Mouse (Mus musculus): Measurements from ENCODE around the gene Myl6. TPM values are rescaled to one million over a fixed set of nuclear protein-coding genes. Genes with fewer than 3 reads are reported as not detected.

Gene Myl6
- polyA plus RNA-seq, 1 experiment from 2014 or later = 1,413 TPM

- peak overlapping the region; percentile 80 for H3K27ac ChIP-seq (ENCODE audit: low read length)
- no peaks in the 10 kb centered on the region for H3K9me3 ChIP-seq (ENCODE audit: low read length)
- peak; percentile 33 for ATAC-seq (ENCODE audit: low FRiP score, low TSS enrichment)
- peak overlapping the region; percentile 82 for H3K9ac ChIP-seq (replicated peaks; ENCODE audit: low read length)
- peak overlapping the region; percentile 100 for H3K4me2 ChIP-seq (replicated peaks; ENCODE audit: low read depth, low read length)
- H3K27me3 ChIP-seq (ENCODE audit: insufficient read depth, low read length) = no peaks in the 10 kb centered on the region
- peak overlapping the region; percentile 84 for H3K4me3 ChIP-seq (ENCODE audit: low read length)
- under 1% methylated on average over 58 of the region's 58 CpGs for WGBS
- H3K36me3 ChIP-seq (ENCODE audit: insufficient read depth, low read length) = peaks cover 7% of the 10 kb centered on the region; the same call in 1 of the 2 replicates
- peaks cover 13% of the 10 kb centered on the region for H3K4me1 ChIP-seq (ENCODE audit: insufficient read depth, low read length)
Observed at GRCm38 (mm10) chr10:128524732-128525662, 31.1 kb upstream of the Myl6 start.

DNA sequence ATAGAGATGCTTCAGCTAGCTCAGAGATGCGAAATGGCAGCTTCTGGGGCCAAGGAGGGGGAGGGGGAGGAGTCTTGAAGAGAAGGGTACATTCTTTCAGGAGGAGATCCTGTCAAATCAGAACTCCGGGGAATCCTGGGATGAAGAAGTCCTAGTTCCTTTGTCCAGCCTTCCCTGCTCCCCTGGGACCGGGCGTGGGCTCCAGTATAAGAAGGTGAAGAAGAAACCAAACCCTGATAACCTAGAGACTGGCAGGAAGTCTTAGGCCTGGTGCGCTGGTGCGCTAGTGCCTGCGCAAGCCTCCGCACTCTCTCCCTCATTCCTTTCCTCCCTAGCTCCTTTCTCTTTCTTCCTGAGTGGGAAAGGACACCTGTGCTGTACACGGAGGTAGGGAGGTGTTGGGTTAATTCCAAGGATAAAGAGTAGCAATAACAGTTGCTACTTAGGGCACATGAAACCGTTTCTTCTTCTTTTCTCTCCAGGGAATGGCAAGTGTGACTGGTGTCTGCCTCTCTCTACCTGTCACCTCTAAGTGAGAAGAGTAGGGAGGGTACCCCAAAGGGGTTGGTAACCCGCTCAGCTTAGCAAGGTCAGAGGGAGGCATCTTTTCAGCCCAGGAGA, 30.3 kb upstream of the Myl6 start:
- no peak overlapping the region for H3K27ac ChIP-seq (ENCODE audit: low read length)
- WGBS = 15% methylated on average over 11 of the region's 11 CpGs

GRCm38 (mm10) chr10:128522351-128522750, 28.4 kb upstream of the Myl6 start:
- Histone ChIP-seq H3K4me1 (ENCODE audit: insufficient read depth, low read length) (peaks cover 13% of the 10 kb centered on the region), H3K27me3 (ENCODE audit: insufficient read depth, low read length) (no peaks in the 10 kb centered on the region; the same call in 1 of the 2 replicates), H3K27ac (ENCODE audit: low read length) (no peak overlapping the region), H3K36me3 (ENCODE audit: insufficient read depth, low read length) (peaks cover 18% of the 10 kb centered on the region; the same call in 1 of the 2 replicates), H3K4me3 (ENCODE audit: low read length) (no peak overlapping the region), H3K9me3 (ENCODE audit: low read length) (no peaks in the 10 kb centered on the region), H3K9ac (replicated peaks; ENCODE audit: low read length) (no peak overlapping the region), H3K4me2 (replicated peaks; ENCODE audit: low read depth, low read length) (no peak overlapping the region)
- WGBS = 75% methylated on average over 6 of the region's 6 CpGs
- ATAC-seq (ENCODE audit: low FRiP score, low TSS enrichment) = no peak

More for the DNA sequence above, 30.3 kb upstream of the Myl6 start:
- Histone ChIP-seq H3K4me1 (ENCODE audit: insufficient read depth, low read length) (peaks cover 13% of the 10 kb centered on the region), H3K36me3 (ENCODE audit: insufficient read depth, low read length) (peaks cover 11% of the 10 kb centered on the region; the same call in 1 of the 2 replicates), H3K4me3 (ENCODE audit: low read length) (peak overlapping the region; percentile 84), H3K27me3 (ENCODE audit: insufficient read depth, low read length) (no peaks in the 10 kb centered on the region), H3K9ac (replicated peaks; ENCODE audit: low read length) (peak overlapping the region; percentile 82), H3K4me2 (replicated peaks; ENCODE audit: low read depth, low read length) (peak overlapping the region; percentile 100), H3K9me3 (ENCODE audit: low read length) (no peaks in the 10 kb centered on the region)
- ATAC-seq (ENCODE audit: low FRiP score, low TSS enrichment) = no peak

DNA sequence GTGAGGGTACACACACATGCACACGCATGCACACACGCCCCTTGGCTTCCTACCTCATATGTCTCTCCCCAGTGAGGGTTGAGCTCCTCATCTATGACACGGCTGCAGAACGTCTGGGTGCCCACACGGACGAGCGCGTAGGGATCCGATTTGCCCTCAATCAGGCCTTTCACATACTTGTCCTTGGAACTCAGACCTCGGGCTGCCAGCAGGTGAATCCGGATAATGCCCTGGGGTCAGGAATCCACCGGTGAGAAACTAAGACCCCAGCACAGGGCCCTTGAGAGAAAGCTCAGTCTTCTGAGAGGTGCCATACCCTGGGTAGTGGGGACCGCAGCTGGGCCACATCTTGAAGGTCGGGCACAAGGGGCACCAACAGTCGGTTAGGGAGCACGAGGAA, 26.6 kb upstream of the Myl6 start:
- 87% methylated on average over 16 of the region's 16 CpGs for WGBS
- no peak overlapping the region for H3K27ac ChIP-seq (ENCODE audit: low read length)
- no peak overlapping the region for H3K4me2 ChIP-seq (replicated peaks; ENCODE audit: low read depth, low read length)
- H3K9ac ChIP-seq (replicated peaks; ENCODE audit: low read length) = no peak overlapping the region
- no peak for ATAC-seq (ENCODE audit: low FRiP score, low TSS enrichment)
- H3K27me3 ChIP-seq (ENCODE audit: insufficient read depth, low read length) = peaks cover 3% of the 10 kb centered on the region; the same call in 1 of the 2 replicates
- no peaks in the 10 kb centered on the region for H3K9me3 ChIP-seq (ENCODE audit: low read length)
- no peak overlapping the region for H3K4me3 ChIP-seq (ENCODE audit: low read length)
- H3K36me3 ChIP-seq (ENCODE audit: insufficient read depth, low read length) = peaks cover 18% of the 10 kb centered on the region; the same call in 1 of the 2 replicates
- H3K4me1 ChIP-seq (ENCODE audit: insufficient read depth, low read length) = peaks cover 14% of the 10 kb centered on the region

- Histone ChIP-seq H3K4me3 (ENCODE audit: low read length) (no peak overlapping the region), H3K27me3 (ENCODE audit: insufficient read depth, low read length) (peaks cover 3% of the 10 kb centered on the region; the same call in 1 of the 2 replicates), H3K9ac (replicated peaks; ENCODE audit: low read length) (no peak overlapping the region), H3K27ac (ENCODE audit: low read length) (no peak overlapping the region), H3K36me3 (ENCODE audit: insufficient read depth, low read length) (peaks cover 18% of the 10 kb centered on the region; the same call in 1 of the 2 replicates), H3K9me3 (ENCODE audit: low read length) (no peaks in the 10 kb centered on the region), H3K4me1 (ENCODE audit: insufficient read depth, low read length) (peaks cover 8% of the 10 kb centered on the region), H3K4me2 (replicated peaks; ENCODE audit: low read depth, low read length) (no peak overlapping the region)
- 82% methylated on average over 7 of the region's 7 CpGs for WGBS
- no peak for ATAC-seq (ENCODE audit: low FRiP score, low TSS enrichment)
Observed at GRCm38 (mm10) chr10:128518833-128519232, 24.9 kb upstream of the Myl6 start.

GRCm38 (mm10) chr10:128516677-128517076, 22.7 kb upstream of the Myl6 start:
- H3K27me3 ChIP-seq (ENCODE audit: insufficient read depth, low read length) = peaks cover 3% of the 10 kb centered on the region; the same call in 1 of the 2 replicates
- no peak overlapping the region for H3K4me2 ChIP-seq (replicated peaks; ENCODE audit: low read depth, low read length)
- no peak overlapping the region for H3K9ac ChIP-seq (replicated peaks; ENCODE audit: low read length)
- peaks cover 25% of the 10 kb centered on the region; the same call in 1 of the 2 replicates for H3K36me3 ChIP-seq (ENCODE audit: insufficient read depth, low read length)
- no peaks in the 10 kb centered on the region for H3K9me3 ChIP-seq (ENCODE audit: low read length)
- H3K27ac ChIP-seq (ENCODE audit: low read length) = no peak overlapping the region
- H3K4me3 ChIP-seq (ENCODE audit: low read length) = no peak overlapping the region
- WGBS = 38% methylated on average over 6 of the region's 6 CpGs
- H3K4me1 ChIP-seq (ENCODE audit: insufficient read depth, low read length) = peaks cover 7% of the 10 kb centered on the region; the same call in 1 of the 2 replicates
- ATAC-seq (ENCODE audit: low FRiP score, low TSS enrichment) = 0 out of 2 replicates have a peak, but pooled peaks have one; percentile 42

- H3K27ac ChIP-seq (ENCODE audit: low read length) = no peak overlapping the region
- H3K36me3 ChIP-seq (ENCODE audit: insufficient read depth, low read length) = peaks cover 27% of the 10 kb centered on the region; the same call in 1 of the 2 replicates
- H3K9me3 ChIP-seq (ENCODE audit: low read length) = no peaks in the 10 kb centered on the region
- H3K27me3 ChIP-seq (ENCODE audit: insufficient read depth, low read length) = peaks cover 3% of the 10 kb centered on the region; the same call in 1 of the 2 replicates
- H3K4me1 ChIP-seq (ENCODE audit: insufficient read depth, low read length) = peaks cover 7% of the 10 kb centered on the region; the same call in 1 of the 2 replicates
- peak overlapping the region; percentile 35 for H3K4me2 ChIP-seq (replicated peaks; ENCODE audit: low read depth, low read length)
- 0 out of 2 replicates have a peak overlapping the region, but pooled peaks have one; percentile 44 for H3K9ac ChIP-seq (replicated peaks; ENCODE audit: low read length)
- 26% methylated on average over 20 of the region's 20 CpGs for WGBS
- ATAC-seq (ENCODE audit: low FRiP score, low TSS enrichment) = 0 out of 2 replicates have a peak, but pooled peaks have one; percentile 12
- peak overlapping the region; percentile 6; the same call in 1 of the 2 replicates for H3K4me3 ChIP-seq (ENCODE audit: low read length)
Observed at GRCm38 (mm10) chr10:128516029-128516428, 22.1 kb upstream of the Myl6 start.

DNA sequence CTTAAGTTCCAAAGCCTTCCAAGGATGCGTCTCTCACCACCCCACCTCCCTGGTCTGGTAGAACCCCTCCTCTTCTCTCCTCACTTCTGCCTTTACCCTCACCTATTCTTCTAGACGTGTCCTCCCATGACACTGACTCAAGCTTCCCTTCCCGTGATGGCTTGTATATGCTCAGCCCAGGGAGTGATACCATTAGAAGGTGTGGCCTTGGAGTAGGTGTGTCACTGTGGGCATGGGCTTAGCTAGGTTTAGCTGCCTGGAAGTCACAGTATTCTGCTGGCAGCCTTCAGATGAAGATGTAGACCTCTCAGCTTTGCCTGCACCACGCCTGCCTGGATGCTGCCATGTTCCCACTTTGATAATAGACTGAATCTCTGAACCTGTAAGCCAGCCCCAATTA, 21.1 kb upstream of the Myl6 start:
- WGBS = 84% methylated on average over 4 of the region's 4 CpGs
- H3K27ac ChIP-seq (ENCODE audit: low read length) = no peak overlapping the region
- H3K36me3 ChIP-seq (ENCODE audit: insufficient read depth, low read length) = peaks cover 22% of the 10 kb centered on the region; the same call in 1 of the 2 replicates
- H3K9ac ChIP-seq (replicated peaks; ENCODE audit: low read length) = no peak overlapping the region
- no peaks in the 10 kb centered on the region for H3K9me3 ChIP-seq (ENCODE audit: low read length)
- ATAC-seq (ENCODE audit: low FRiP score, low TSS enrichment) = no peak
- H3K27me3 ChIP-seq (ENCODE audit: insufficient read depth, low read length) = peaks cover 3% of the 10 kb centered on the region; the same call in 1 of the 2 replicates
- peaks cover 7% of the 10 kb centered on the region; the same call in 1 of the 2 replicates for H3K4me1 ChIP-seq (ENCODE audit: insufficient read depth, low read length)
- H3K4me3 ChIP-seq (ENCODE audit: low read length) = no peak overlapping the region
- no peak overlapping the region for H3K4me2 ChIP-seq (replicated peaks; ENCODE audit: low read depth, low read length)

DNA sequence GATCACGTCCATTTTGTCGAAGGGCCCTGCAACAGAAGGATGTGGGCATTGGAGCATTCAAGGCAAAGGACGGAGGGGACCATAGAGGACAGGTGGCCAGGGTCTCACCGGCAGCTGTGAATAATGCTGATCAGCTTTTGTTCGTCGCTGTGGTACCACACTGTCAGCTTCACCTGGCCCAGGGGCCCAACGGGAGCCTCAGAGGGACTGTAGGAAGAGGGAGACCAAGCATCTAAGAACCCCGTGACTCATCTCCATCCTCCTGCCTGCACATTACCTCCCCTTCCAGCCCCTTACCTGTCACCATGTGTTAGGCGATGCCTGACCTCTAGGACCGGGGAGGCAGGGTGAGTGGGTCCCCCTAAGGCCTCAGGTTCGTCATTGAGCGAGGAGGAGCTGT, 17.8 kb upstream of the Myl6 start:
- Histone ChIP-seq H3K27ac (ENCODE audit: low read length) (no peak overlapping the region), H3K4me2 (replicated peaks; ENCODE audit: low read depth, low read length) (no peak overlapping the region), H3K9me3 (ENCODE audit: low read length) (no peaks in the 10 kb centered on the region), H3K4me1 (ENCODE audit: insufficient read depth, low read length) (peaks cover under 1% of the 10 kb centered on the region; the same call in 1 of the 2 replicates), H3K27me3 (ENCODE audit: insufficient read depth, low read length) (no peaks in the 10 kb centered on the region), H3K36me3 (ENCODE audit: insufficient read depth, low read length) (peaks cover 11% of the 10 kb centered on the region; the same call in 1 of the 2 replicates), H3K4me3 (ENCODE audit: low read length) (no peak overlapping the region), H3K9ac (replicated peaks; ENCODE audit: low read length) (no peak overlapping the region)
- WGBS = 87% methylated on average over 12 of the region's 12 CpGs
- ATAC-seq (ENCODE audit: low FRiP score, low TSS enrichment) = no peak
